Mouse (Mus musculus): ENCODE results near the gene Cachd1.

Gene Cachd1

DNA sequence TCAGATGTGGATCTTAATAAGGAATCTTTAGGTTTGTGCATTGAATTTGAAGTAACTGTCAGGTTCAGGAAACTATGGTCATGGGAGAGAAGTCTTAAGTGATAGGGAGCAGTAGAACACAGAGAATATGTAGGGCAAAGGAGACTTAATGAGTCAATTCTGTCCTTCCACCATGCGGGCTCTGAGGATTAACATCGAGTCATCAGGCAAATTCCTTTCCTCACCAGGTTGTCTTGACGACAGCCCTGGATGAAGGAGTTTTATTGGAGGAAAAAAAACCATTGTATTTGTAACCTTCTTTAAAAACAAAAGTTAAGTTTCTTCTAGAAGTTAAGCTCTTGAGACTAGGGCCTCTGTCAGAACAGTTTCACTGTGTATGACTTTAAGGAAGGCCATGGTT lies 100.9 kb downstream of the Cachd1 start:
- DNase-seq = no peak

DNA sequence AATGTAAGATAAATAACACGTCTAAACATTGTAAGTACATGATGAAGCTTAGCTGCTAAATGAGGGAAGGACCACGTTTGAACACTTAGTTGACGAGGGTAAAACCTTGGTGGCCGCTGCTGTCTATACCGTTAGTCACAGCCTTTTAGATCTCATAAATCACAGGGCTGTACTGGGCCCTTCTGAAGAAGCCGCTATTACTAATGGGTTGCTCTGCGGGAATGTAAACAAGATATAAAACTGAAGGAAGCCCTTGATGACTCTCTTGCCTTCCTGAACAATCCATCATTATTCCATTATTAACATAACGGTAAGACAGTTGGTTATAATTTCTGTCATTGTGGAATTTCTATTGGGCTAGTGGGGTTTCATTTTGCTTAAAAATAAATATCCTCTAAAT lies 102.9 kb downstream of the Cachd1 start:
- no peak for DNase-seq

DNA sequence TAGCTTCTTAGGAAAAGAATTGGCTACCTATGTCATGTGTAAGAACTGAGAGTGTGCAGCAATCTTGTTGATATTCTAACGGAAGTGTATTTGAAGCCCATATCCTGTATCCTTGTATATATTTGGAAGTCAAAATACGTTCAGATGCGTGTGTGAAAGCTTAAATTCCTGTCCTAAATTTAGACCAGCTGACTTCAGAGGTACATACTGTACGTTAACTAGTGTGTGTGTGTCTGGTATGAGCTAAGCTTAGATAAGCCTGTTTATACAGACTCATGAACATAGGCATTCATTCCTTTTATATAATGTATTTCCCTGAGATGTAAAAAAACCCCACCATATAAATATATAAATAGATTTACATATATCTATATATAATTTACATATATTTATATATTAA lies 103.6 kb downstream of the Cachd1 start:
- DNase-seq = no peak

DNA sequence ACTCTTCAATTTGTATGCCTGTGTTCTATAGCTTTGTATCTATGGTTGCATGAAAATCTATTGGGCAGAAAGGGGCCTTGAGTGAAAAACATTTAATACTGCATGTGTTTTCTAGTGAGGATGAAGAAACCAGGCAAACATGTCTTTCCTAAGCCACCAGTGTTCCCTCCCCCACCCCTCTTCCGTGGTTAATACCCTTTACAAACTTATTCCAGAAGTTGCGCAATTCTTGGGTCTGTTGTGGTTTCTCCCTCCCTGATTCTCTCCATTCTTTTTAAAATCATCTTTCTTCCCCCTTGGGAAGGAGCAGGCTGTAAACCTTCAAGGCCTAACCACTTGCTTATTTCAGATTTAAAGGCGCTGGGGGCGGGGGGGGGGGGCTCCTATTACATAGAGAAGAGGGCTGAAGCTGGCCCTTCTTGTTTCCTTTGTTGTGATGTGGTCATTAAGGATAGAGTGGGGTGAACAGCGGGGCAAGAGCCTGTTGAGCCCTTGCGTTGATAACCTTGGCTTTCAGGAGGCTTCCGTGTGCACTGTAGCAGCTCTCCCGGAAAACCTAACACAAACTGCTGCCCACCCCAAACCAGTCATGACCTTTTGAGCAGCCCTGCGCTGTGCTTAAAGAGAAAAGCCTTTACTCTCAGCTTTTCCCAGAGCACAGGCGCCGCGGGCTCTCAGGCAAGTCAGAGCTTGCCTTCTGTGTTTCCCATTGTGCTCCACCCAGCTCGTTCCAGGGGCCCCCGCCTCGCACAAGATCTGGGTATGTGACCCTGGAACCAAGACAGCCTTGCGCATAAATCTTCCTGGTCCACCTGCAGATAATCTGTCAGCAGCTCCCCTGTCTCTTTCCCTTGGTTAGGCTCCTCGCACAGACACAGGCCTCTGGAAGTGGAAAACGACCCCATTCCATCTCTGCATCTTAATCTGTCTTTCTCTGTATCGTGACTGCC lies 109.6 kb downstream of the Cachd1 start:
- DNase-seq = peak; percentile 35

DNA sequence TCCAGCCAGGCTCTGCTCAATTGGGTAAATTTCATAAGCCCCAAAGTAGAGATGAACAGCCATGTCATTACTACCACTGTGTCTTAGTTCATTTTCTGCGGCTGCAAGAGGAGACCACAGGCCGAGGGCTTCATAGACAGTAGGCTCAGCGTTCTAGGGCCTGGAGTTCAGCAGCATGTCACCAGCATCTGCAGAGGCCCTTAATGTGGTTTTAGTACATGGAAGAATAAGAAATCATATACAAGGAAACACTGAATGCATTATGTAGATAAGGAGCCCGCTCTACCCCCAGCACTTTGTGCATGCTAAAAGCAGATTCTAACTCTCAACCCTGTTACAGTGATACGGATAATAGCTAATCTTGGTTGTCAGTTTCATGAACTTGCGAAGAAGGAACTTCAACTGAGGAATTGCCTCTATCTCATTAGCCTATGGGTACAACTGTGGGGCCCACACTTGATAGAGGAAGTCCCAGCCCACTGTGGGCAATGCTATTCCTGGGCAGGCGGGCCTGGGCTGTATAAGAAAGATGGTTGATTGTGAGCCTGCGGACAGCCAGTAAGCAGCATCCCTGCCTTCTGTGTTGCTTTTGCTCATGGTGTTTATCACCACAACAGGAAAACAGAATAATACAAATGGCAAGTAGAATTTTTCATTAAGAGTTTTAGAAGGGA lies 110.4 kb downstream of the Cachd1 start:
- no peak for DNase-seq

DNA sequence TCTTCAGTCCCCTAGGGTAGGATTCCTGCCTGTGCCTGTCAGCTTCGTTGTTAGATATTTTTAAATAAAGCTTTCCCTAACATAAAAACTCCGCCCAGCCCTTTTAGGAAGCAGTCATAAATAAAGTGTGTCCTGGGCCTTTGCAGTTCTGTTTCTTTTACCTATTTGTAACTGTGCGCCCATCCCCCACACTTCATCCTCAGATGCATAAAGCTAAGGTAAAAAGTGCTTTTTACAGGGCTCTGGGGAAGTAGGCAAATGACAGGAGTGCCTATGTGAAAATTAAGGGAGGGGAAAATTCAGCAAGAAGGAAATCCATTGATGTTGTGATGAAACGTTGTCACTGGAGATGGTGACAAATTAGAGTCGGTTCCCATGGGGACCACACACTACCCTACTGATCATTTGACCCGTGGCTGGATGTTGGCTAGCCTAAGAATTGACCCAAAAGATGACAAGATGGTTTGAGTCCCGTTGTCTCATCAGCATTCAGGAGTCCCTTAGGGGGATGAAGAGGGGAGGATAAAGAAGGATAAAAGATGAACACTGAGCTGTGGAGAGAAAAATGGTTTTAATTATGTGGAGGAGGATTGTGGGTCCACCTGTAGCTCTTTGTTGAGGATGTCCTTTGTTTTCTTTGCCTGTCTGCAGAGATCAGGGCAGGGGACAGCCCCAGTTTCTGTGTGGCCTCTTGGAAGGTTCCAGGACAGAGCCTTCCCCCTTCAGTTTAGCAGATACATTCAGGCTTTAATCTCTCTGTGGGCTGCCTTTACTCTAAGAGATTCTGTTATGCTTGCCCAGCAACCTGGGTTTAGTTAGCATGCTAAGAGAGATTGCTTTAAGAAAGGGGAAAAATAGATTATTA lies 113.9 kb downstream of the Cachd1 start:
- DNase-seq = no peak

DNA sequence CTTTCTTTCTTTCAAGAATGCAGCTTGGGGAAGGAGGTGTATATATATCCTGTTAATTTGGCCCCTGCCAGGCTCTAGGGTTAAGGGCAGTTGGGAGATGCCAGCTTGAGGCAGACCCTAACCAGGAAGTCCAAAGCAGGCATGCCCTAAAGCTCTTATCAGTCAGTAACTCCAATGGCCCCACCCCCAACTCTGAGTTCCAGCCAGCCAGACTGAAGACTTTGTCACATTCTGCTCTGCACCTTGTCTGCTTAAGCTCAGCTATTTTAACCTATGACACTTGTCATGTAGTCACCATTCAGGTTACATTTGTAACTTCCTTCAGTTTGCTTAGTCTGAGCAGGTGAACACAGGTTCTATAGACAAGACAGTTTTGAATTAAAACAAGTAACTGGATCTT lies 117.3 kb downstream of the Cachd1 start:
- DNase-seq = no peak

DNA sequence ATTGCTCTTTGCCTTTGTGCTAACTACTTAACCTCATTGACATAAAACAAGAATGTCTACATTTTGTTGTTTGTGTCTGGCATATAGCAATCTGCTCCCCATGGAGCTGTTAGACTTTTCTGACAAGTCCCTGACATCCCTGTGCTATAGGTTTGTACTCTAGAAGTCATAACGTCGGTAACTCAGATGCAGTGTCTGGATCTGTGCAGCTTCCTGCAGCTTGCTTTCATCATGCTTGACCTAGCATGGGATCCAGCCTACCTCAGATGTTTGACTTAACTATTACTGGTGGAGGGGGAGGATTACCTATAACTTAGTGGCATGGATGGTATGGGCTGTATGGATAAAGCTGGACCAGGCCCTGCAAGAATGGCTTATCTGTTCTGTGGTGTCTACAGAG lies 117.7 kb downstream of the Cachd1 start:
- no peak for DNase-seq

DNA sequence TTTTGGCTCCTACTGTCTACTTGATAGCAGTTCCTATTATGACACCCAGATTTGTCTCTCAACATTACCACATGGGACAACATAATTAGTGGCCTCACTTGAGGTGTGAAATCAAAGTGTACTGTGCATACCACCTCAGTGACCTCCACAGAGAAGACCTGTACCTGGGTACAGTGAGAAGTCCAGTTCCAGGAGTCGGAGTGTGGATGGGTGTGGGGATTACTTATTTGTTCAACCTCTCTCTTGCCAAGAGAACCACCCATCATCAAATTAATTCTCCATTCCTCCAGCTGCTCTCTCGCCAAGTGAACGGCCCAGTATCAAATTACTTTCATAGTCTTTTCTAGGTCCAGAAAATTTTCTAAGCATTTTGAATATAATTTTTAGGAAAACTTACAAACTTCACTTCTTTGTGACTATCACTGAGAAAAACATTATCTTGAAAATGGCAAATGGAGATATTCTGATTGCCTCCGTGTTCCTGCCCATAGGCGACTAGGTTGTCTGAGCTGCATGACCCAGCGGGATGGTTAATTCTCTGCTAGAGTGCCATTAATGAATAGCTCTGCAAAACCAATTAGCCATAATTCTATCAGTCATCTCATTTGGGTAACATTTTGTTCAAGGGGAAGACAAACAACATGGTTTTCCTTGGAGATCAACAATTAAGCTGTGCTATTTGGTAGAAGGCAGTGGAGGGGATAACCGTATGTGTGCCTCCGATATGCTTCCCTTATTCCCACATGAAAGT lies 120.0 kb downstream of the Cachd1 start:
- no peak for DNase-seq

DNA sequence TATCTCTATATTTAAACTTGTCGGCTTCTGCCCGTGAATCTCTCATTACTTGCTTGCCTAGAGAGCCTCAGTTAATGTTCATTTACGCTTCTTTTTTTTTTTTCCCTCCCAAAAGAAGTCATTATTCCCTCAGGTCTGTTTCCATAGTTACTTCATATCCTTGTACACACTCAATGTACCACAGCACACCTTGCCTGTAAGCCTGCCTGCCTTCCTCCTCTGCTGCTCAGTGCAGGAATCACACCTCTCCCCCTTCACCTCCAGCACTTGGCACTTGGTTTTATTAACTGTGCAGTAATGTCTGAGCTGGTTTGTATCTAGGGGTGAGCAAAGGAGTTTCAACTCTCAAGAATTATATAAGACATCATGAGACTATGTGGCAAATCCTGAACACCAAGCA lies 121.5 kb downstream of the Cachd1 start:
- no peak for DNase-seq

DNA sequence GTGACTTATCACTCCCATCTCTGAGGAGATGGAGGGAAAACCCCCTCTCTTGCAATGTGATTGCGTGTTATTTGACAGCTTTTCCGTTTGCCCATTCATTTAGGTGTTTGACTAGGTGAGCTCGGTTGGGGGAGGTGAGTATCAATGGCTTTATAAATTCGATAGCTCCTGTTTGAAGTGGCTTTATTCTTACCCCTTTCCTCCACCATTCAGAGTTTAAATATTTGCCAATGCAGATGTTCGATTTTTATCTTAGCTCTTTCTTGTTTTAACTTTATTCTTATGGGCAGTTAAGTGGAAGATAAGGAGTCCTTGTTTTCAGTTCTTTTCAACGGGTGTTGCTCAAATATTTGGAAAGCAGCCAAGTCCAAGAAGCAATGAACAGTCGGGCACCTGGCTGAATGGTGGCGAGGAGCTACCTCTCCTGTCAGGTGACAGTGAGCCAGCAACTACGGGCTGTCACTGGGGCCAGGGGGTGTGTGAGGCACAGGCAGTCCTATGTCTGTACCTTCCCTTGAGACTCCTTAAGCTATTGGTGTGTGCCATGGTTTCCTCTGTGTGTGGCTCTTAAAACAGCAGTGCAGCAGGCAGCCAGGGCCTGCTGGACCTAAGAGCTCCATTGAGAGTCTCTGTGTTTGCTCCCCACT lies 133.3 kb downstream of the Cachd1 start:
- DNase-seq = peak; percentile 21

DNA sequence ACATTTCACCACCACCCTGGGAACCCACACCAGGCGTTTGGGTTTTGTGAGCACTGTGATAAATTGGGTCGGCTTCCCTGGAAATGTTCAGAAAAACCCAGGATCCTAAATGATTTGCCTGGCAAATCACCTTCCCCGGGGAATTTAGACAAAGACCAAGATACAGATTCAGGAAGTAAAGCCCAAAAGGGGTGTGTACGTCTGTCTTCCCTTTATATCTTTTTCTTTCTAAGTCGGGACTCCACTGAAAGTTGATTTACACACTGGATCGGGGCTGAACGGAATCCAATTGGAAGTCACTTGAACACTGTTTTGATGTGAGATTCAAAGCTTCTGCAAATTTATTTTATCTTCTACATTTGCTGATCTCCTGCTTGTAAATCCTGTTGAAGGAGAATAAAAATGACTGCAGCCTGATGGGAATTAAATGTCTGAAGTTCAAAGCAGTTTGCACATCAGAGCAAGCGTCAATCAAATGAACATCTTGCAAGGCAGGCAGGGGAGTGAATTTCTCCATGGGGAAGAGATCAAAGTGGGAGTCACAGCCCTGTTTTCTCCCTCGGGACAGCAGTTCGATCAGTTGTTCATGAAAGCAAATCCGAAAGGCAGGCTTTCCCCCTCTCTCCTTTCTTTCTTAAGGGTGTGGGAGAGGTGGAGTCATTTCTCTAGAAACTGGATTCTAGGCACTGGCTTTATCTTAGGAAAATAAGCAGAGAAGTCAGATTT lies 134.3 kb downstream of the Cachd1 start:
- no peak for DNase-seq

DNA sequence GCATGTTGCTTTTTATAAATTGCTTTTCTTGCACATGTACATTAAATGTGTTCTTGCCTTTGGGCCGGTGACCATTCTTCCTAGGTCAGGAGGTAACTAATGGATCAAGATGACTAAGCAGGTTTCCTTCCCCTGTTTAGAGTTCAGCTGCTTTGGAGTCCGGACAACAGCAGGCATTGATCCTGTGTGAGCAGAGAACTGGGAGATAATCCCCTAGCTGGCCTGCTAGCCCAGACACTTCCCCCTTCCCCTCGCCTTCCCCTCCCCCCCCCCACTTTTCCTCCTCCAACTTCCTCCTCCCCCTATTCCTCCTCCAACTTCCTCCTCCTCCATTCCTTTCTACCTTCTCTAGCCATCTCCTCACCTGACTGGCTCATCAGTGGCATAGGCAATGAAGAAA lies 135.2 kb downstream of the Cachd1 start:
- no peak for DNase-seq

DNA sequence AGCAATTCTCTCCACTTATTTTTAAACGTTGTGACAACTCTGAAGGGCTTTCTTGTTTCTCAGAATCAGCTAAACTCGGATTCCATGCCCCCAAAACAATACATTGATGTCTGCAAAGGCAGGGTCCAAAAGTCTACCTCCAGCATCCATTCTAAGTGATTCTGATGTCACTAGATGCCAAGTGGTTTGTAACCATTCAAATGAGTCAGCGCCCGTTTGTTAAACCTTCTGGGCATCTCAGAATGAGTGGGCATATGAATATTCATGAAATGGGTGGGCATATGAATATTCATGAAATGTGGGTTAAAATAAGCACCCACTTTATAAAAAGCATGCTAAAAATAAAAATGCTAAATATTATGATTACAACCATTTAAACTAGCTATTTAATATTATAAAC lies 137.2 kb downstream of the Cachd1 start:
- no peak for DNase-seq

DNA sequence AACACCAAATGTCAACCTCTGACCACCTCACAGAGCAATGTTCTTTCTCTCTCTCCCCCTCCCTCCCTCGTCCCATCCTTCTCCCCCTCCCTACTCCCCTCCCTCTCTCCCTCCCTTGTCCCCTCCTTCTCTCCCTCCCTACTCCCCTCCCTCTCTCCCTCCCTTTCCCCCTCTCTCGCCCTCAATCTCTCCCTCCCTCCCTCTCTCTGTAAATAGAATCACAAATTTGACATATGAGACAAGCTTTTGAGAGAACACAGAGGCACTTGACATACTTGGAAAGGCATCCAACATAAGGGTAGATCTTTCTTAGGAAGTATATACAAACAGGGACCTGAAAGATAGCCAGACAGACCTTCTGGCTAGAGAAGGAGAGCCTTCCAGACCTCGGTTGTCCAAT lies 138.1 kb downstream of the Cachd1 start:
- DNase-seq = no peak

DNA sequence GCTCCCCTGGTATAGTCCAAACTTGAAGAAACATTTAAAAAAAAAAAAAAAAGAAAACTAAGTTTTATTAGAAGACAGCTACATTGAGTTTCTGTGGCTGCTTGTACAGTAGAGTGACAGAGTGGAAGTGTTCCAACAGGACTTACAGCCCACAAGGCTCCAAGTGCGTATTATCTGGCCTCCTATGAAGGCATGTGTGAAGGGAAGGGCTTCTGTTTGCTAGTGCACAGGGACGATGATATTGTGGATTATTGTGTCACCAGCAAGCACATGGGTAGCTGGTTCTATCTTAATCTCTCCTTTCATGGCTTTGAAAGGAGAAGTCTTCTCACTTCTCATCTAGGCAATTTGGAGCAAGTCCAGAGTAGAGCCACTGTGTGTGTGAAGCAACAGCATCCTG lies 138.6 kb downstream of the Cachd1 start:
- DNase-seq = no peak

DNA sequence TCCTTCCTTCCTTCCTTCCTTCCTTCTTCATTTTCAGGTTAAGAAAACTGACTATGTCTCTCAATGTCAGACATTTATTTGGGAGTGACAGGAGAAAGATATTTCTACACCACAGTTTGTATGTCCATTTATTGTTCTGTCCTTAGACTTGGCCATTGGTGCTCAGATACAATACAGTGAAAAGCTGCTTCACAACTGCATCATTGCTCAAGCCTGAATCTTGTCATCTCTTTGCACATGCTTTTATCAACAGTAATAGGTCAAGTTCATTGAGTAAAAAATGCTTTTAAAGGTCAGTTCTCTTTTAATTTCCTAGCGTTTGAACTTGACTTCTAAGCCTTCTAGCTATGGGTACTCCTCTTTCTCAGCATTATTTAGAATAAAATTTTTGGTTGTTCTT lies 141.0 kb downstream of the Cachd1 start:
- no peak for DNase-seq

DNA sequence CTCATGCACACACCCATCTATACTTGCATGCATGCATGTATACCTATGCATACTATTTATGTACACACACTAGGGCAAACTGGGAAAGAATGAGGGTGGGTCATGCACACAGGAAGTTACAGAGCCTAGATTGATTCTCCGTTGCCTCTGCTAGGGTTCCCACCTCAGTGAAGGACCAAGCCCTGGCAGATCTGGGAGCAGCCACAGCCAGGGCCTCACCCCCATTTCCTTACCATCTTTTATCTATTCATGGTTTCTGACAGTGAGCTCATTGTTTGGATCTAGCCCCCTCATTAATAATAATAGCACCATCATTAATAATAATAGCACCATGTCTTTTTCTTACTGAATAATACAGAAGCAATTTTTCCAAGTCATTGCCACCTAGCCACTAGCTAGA lies 143.9 kb downstream of the Cachd1 start:
- DNase-seq = no peak

DNA sequence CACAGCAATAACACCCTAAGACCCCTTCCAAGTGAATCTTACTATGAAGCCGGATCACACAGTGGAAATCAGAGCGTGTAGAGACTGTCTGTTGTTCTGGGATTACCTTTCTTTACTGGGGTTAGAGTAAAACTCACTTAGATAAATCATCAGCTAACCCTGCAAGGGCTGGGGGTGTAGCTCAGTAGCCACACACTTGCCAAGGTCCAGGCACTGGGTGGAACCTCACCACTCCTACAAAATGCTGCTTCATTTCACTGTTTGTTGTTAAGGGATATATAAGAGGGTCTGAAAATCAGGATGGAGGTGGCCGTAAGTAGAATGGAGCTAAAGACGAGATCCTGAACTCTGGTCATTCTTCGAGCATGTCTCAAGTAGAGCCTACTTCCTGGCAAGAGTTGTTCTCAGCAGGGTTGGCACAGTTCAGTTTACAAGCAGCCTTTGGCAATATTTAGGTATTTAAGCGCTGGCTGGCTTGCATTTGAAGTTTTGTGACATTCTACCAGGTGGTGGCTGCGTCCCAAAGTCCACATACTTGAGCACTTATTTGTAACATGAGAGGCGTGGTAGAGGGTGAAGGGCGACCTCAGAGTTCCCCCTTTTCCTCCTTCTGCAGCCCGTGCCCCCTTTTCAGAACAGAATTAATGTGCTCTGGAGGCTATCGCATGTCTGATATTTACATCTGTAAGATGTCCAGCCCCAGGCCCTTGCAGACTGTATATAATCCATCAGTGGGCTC lies 146.5 kb downstream of the Cachd1 start:
- peak; percentile 71 for DNase-seq

DNA sequence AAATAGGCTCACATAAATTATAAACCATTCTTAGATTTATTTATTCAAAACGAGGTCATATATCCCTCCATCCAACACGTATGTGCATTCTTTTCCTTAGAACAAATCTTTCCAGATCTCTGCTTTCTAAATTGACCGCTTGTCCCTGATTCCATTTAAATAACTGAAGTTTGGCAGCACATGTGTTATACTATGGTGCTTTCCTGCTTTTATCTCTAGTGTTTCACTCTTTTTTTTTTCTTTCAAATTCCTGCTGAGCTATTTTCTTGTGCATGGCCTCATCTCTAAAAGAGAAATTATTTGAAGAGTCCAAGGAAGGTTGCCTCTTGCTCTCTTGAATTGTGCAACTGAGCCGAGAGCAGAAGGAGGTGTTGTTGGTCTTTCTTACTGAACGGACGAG lies 147.1 kb downstream of the Cachd1 start:
- no peak for DNase-seq

DNA sequence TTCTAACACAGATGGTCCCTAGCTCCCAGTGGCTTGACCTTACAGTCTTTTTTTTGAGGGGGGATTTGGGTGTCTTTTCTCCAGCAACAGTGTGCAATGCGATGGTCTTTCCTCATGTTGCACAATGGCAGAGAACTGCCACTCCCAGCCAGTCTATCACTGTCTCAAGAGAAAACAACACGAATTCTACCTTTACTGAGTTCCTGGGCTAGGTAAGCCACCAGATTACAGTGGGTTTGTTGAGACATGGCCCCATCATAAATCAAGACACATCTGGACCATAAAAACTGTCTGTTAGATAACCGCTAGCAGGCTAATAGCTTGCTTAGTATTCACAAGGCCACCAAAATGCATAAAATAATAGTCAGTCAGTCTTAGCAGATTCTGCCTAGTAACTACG lies 147.8 kb downstream of the Cachd1 start:
- no peak for DNase-seq
